Mouse (Mus musculus): ENCODE results near the gene Gp1bb.

Gp1bb gene

DNA sequence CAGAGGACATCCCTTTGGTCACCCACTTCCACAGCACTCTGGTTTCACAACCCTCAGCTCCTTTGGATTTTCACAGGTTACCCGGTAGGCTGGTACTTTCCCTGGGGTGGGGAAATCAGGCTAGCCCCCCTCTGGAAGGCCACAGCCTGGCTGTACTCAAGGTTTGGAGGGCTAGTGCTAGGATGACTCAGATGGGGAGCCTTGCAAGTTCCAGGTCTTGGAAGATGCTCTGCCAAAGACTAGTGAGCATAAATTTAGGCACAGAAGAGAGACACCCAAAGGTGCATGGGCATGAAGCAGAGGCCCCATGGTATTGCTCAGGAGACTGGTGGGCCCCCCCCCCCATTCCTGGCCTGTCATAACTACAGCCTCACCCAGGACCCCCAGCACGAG is 6.7 kb upstream of the Gp1bb start:
- in situ Hi-C loops (cut with MboI, MseI) = no loop called here

- in situ Hi-C loops (cut with MboI, MseI) = no loop called here
Measured at GRCm38 (mm10) chr16:18628206-18628947, 6.2 kb upstream of the Gp1bb start.

- in situ Hi-C loops (cut with MboI, MseI) = no loop called here
Measured at GRCm38 (mm10) chr16:18627163-18627562, 5.0 kb upstream of the Gp1bb start.

GRCm38 (mm10) chr16:18626376-18626878 is 4.2 kb upstream of the Gp1bb start, which contains the start of gene Gm49601:
TSS of gene Gm49601 (minus strand) at chr16:18626427.
- in situ Hi-C loops (cut with MboI, MseI) = no loop called here

DNA sequence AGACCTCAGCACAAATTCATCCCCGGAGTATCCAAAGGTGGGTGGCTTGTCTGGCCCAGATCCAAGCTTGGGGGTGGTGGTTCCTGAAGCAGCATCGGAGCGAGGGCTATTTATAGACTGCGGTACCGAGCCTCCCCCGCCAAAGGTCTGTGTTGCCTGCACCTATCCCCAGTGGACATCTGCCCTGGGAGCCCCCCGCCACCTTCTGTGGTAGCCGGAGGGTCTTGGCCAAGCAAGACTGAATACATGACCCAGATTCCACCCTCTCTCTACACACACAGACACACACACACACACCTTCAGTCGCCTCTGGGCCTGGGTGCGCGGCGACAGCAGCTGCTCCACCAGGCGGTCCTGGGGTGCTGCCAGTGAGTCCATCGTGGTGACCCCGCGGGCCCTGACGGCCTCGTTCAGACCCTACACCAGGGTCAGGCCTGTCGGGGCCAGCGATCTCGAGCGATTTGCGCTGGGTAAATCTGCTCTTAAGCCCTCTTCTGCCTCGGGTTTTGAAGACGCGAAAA is 3.6 kb upstream of the Gp1bb start:
- in situ Hi-C loops (cut with MboI, MseI) = no loop called here

DNA sequence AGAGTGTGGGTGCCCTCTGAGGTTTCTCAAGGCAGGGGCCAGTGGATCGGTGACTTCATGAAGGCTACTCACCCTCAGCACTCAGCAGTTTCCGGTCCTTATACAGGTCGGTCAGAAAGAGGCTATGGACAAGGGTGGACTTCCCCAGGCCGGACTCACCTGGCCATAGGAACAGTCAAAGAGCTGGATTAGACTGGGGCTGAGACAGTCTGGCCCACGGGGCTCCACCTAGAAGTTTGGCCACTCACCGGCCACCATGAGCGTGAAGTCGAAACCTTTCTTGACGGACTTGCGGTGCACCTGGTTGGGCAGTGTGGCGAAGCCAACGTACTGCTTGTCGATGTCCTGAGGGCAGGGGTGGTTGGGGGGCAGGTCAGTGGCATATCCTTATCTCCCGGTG is 2.9 kb upstream of the Gp1bb start:
- in situ Hi-C loops (cut with MboI, MseI) = no loop called here

DNA sequence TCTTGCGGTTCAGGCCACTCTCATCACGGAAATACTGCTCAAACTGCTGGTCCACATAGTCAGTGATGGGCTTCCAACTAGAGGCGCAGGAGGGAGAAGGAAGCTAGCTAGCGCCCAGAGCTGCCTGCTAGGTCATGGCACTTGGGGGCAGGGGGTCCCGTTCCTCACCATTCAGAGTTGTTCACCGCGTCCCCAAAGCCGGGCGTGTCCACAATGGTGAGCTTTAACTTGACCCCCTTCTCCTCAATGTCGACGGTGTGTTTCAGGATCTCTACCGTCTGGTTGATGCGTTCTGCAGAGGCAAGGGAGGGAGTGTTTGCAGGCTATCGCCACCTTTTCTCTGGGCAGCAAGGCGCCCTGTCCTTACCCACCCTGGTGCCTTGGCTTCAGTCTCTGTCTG is 2.4 kb upstream of the Gp1bb start:
- in situ Hi-C loops (cut with MboI, MseI) = loop anchor here (5.0 kb wide), 1 partner anchor 63 kb away; no protein-coding TSS in a partner anchor

DNA sequence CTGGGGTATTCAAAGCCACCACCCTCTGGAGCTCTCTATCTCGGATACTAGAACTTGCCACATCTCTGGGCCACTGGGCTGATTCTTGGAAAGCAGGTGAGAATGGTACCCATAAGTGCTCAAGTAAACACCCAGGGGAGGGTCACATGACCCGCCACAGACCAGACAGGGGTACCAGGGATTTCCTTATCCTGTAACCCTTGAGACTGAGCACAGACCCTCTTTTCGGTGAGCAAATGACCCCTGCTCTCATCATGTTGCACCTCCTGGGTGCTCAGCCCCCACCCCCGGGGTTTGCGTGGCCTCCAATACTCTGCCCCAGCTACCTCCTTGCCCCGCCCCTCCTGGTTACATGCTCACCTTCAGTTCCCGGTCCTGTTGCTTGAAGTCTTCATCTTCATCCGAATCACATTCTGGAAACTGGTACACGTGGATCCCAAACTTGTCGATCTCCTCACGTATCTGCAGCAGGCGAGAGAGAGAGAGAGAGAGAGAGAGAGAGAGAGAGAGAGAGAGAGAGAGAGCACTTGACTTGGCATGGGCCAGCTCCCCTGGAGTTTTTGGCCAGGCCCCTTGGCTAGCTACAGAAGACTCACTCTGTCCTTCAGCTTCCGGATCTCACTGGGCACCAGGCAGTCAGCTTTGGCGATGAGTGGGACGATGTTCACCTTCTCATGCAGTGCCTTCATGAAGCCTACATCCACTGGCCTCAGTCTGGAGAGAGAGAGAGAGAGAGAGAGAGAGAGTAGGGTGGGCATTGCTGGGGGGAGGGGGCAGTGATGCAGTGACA is 1.7 kb upstream of the Gp1bb start:
- in situ Hi-C loops (cut with MboI, MseI) = loop anchor here (5.0 kb wide), 1 partner anchor 63 kb away; no protein-coding TSS in a partner anchor

- in situ Hi-C loops (cut with MboI, MseI) = loop anchor here (5.0 kb wide), 1 partner anchor 64 kb away; no protein-coding TSS in a partner anchor
Measured at GRCm38 (mm10) chr16:18622916-18623750, 930 bp upstream of the Gp1bb start.

GRCm38 (mm10) chr16:18621362-18622001 is 721 bp downstream of the Gp1bb start:
- in situ Hi-C loops (cut with MboI, MseI) = loop anchor here (5.0 kb wide), 1 partner anchor 66 kb away; no protein-coding TSS in a partner anchor

DNA sequence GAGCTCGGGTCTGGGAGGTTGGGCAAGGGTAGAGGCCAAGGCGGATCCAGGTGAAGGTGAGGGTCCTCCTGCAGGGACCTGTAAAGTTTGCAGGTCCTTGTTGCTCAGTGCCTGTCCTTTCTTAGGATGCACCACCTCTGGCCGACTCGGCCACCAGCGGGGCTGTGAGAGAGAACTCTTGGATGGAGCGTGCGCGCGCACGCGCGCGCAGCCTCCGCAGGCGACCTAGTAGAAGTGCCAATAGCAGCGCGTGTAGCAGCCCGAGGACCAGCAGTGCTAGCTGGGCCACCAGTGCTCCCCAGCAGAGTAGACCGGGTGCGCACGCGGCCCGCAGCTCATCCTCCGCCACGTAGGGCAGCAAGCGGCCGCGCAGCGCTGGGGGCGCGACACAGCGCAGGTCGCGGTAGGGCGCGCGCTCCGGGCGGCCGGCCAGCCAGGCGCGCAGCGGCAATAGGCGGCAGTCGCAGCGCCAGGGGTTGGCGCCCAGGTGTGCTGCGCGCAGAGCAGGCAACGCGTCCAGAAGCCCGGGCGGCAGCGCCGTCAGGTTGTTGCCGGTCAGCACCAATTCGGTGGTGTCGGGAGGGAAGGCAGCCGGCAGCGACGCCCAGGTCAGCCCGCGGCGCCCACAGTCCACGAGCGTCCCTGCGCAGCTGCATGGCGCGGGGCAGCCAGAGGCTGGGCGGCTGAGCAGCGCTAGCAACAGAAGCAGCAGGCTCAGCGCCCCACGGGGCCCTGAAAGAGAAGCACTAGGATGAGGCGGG is 1.4 kb downstream of the Gp1bb start:
- in situ Hi-C loops (cut with MboI, MseI) = loop anchor here (5.0 kb wide), 1 partner anchor 67 kb away; no protein-coding TSS in a partner anchor

GRCm38 (mm10) chr16:18620201-18620600 is 2.0 kb downstream of the Gp1bb start:
- in situ Hi-C loops (cut with MboI, MseI) = loop anchor here (5.0 kb wide), 1 partner anchor 67 kb away; no protein-coding TSS in a partner anchor

GRCm38 (mm10) chr16:18619110-18619509 is 3.1 kb downstream of the Gp1bb start:
- in situ Hi-C loops (cut with MboI, MseI) = no loop called here

GRCm38 (mm10) chr16:18618297-18618696 is 3.9 kb downstream of the Gp1bb start:
- in situ Hi-C loops (cut with MboI, MseI) = no loop called here

DNA sequence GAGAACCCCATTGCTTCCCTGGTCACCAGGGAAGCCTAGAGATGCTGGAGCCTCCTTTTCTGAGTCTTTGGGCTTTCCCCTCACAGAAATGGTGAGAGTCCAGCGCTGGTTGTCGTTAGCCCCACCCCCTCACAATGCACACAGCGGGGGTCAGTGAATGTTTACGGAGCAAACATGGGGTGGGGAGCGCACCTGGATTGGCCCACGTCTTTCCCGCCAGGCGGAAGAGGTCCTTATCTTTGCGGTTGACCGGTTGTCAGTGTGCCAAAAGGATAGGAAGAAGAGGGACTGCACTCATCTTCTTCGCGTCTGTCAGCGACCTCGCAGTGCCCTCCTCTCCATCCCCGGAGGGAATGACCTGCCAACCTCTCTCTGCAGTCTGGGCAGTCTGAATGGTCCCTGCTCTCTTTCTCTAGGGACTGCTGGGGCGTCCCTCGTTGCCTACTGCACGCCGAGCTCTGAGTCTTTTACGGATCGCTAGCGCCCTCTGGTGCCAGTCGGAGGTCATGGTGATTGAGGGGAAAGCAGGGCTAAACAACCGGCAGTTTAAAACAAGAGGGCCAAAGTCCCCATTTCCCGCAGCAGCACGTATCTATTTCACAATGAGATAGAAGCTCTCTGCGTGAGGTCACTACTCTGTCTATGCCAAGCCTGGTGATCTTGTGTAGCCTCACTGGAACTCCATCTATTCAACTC is 4.7 kb downstream of the Gp1bb start:
- in situ Hi-C loops (cut with MboI, MseI) = no loop called here

- in situ Hi-C loops (cut with MboI, MseI) = loop anchor here (5.0 kb wide), 1 partner anchor 171 kb away; no protein-coding TSS in a partner anchor
Measured at GRCm38 (mm10) chr16:18613301-18613700, 8.9 kb downstream of the Gp1bb start.

DNA sequence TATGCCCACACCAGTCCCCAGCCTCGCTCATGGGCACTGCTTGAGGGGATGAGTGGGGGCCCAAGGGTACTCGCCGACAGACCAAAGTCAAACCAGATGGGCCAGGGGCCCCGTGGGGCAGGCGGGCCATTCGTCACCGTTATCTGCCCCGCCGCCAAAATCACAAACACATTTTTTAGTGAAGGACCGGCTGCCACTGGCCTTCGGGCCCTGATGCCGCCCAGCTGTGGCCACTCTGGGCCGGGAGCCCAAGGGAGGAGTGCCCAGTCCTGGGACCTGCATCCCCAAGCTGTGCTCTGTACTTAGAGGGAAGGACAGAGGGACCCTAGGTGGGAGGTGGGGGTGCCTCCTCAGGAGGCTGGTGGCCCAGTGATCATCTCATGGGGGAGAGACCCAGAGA is 10.5 kb downstream of the Gp1bb start:
- in situ Hi-C loops (cut with MboI, MseI) = loop anchor here (5.0 kb wide), 1 partner anchor 169 kb away; no protein-coding TSS in a partner anchor

DNA sequence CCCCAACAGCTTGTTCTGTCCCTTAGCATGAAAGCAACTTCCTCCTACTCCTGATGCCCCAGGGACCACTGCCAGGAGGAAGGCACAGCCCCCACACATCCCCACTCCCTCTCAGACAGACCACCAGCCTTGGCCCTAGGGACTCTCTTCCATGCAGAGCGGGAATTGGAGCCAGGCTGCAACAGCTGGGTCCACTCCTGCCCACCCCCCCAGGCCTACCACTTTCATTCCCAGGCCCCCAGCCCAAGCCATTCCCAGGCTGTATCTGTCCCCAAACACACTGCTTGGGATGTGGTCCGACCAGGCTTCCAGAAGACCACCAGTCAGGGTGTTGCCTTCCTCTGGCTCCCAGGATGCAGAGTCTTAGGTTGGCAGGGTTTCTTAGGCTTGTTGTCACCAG is 13.1 kb downstream of the Gp1bb start:
- in situ Hi-C loops (cut with MboI, MseI) = no loop called here

GRCm38 (mm10) chr16:18608226-18608625 is 14.0 kb downstream of the Gp1bb start:
- in situ Hi-C loops (cut with MboI, MseI) = no loop called here

All from T-helper 2 cell (primary cell).